Mouse (Mus musculus) limb, embryonic 14.5 days (tissue): ENCODE measurements around the gene Gcg. TPM values are rescaled to one million over a fixed set of nuclear protein-coding genes. Genes with fewer than 3 reads are reported as not detected.

ENCODE experiments used
- ATAC-seq: fragments of 200-750 bp; cut with Nextera tagmentation; 2 replicates; pipeline ENCODE4 v1.8.0; 2017; ENCODE audit warnings: low read depth, moderate number of reproducible peaks, moderate TSS enrichment; ENCODE audit not compliant: low FRiP score
- DNase-seq: peaks from one replicate; pipeline ENCODE4 v3.0.0-alpha.2; 2015; ENCODE audit warnings: low spot score
- H3K27ac ChIP-seq: fragments of 300-500 bp; sonication (generic); replicated peaks from 2 replicates; pipeline ENCODE4 v1.5.1; 2014; ENCODE audit warnings: low read depth, mild to moderate bottlenecking, low read length, moderate library complexity, mixed read lengths
- H3K27me3 ChIP-seq: fragments of 300-500 bp; sonication (generic); 2 replicates; pipeline ENCODE4 v1.6.1; 2014; ENCODE audit warnings: low read length, mixed read lengths; ENCODE audit not compliant: control insufficient read depth, insufficient read depth
- H3K36me3 ChIP-seq: fragments of 300-500 bp; sonication (generic); 2 replicates; pipeline ENCODE4 v1.6.1; 2014; ENCODE audit warnings: mild to moderate bottlenecking, low read length, moderate library complexity, mixed read lengths; ENCODE audit not compliant: control insufficient read depth, insufficient read depth
- H3K4me1 ChIP-seq: fragments of 300-500 bp; sonication (generic); 2 replicates; pipeline ENCODE4 v1.6.1; 2014; ENCODE audit warnings: antibody characterized with exemption, low read length, mixed read lengths; ENCODE audit not compliant: control insufficient read depth, insufficient read depth
- H3K4me2 ChIP-seq: fragments of 300-500 bp; sonication (generic); replicated peaks from 2 replicates; pipeline ENCODE4 v1.6.1; 2014; ENCODE audit warnings: low read depth, mild to moderate bottlenecking, low read length, moderate library complexity; ENCODE audit not compliant: severe bottlenecking
- H3K4me3 ChIP-seq: fragments of 300-500 bp; sonication (generic); replicated peaks from 2 replicates; pipeline ENCODE4 v1.5.1; 2014; ENCODE audit warnings: low read length
- H3K9ac ChIP-seq: fragments of 300-500 bp; sonication (generic); 2 replicates; pipeline ENCODE4 v1.6.1; 2014; ENCODE audit warnings: mild to moderate bottlenecking, low read depth, low read length, moderate library complexity; ENCODE audit not compliant: severe bottlenecking
- H3K9me3 ChIP-seq: fragments of 300-500 bp; sonication (generic); 2 replicates; pipeline ENCODE4 v1.6.1; 2016; ENCODE audit warnings: low read length; ENCODE audit not compliant: control insufficient read depth
- POLR2A ChIP-seq: fragments of 200-500 bp; IDR thresholded peaks from 2 replicates; pipeline ENCODE4 v1.8.0; 2012; ENCODE audit warnings: inconsistent platforms, mild to moderate bottlenecking, moderate library complexity, borderline replicate concordance; ENCODE audit not compliant: insufficient read depth, insufficient read length; ENCODE audit errors: extremely low read depth
- WGBS: fragments of 180-500 bp; shearing (Covaris S2); extraction: QIAGEN DNeasy Blood & Tissue Kit; methylation state at CpG from one replicate; pipeline ENCODE4 v1.1.7; 2014; 5-methylcytosine and 5-hydroxymethylcytosine counted together
- polyA plus RNA-seq, 2 experiments: library from polyadenylated mRNA; depleted of rRNA in 1 of 2; stranded (reverse) in 1 of 2; unstranded in 1 of 2; fragments of >200 nt; fragmentation: Nextera tagmentation in 1 of 2; extraction: Ambion mirVana in 1 of 2; gene quantifications; 2 replicates each; pipeline versions ENCODE4 v1.2.1 to v1.2.3; 2012 to 2014

Gene Gcg
- polyA plus RNA-seq, 2 experiments = 0.15 TPM; not detected in 1

DNA sequence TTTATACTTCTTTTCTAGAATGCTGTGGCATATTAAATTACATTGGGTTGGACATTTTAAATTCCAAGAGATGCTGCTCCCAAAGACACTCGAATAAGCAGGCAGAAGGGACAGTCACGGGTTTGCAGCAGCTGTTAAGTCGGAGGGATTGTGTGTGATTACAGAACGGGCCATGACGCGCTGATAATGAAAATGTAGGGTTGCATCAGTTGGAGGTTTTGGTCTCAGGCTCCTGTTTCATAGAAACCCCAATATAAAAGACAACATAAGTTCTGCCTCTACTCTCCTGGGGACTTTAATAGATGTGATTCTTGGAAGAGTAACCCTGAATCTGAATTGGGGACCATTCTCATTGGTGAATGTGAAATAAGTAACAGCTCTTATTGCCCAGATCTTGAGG is 33.1 kb downstream of the Gcg start:
- no peak for DNase-seq
- ATAC-seq = no peak
- Histone ChIP-seq H3K27ac (no peak overlapping the region), H3K4me1 (no peaks in the 10 kb centered on the region), H3K27me3 (no peaks in the 10 kb centered on the region), H3K4me3 (no peak overlapping the region), H3K9me3 (no peaks in the 10 kb centered on the region), H3K9ac (no peak overlapping the region), H3K4me2 (no peak overlapping the region), H3K36me3 (no peaks in the 10 kb centered on the region)
- TF ChIP-seq POLR2A = no peak
- WGBS = 82% methylated on average over 6 of the region's 6 CpGs

DNA sequence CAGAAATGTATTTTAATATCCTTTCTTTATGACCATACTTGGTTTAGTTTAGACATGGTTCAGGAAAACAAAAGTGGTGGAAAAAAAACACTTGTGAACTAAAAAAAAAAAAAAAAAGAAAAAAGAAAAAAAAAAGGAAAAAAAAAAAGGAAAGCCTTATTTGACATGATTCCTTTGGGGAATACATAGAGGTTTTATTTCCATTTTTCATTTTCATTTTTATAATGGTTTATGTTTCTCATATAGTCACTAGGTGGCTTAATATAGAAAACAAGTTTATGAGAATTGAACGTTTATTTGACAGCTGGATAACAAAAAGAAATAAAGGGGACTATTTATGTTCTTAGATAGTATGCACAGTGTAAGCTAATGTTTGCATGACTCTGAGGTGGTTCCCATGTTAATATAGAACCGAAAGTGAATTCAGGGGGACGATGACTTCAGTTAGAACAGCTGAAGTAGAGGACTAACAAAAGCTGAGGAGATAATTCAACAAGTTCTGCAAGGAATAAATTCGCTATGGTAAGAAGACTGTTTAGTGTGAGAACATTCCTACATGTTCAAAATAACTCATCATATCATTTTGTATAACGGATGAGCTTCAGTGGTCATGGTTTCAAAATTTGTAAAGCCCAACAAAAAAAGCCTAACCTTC is 33.6 kb downstream of the Gcg start:
- no peak overlapping the region for H3K4me3 ChIP-seq
- DNase-seq (no peak), ATAC-seq (no peak)
- H3K9me3 ChIP-seq = no peaks in the 10 kb centered on the region
- H3K4me2 ChIP-seq = no peak overlapping the region
- H3K9ac ChIP-seq = no peak overlapping the region
- H3K27me3 ChIP-seq = no peaks in the 10 kb centered on the region
- no peaks in the 10 kb centered on the region for H3K4me1 ChIP-seq
- WGBS = 79% methylated on average over 5 of the region's 5 CpGs
- no peak overlapping the region for H3K27ac ChIP-seq
- no peak for TF ChIP-seq POLR2A
- no peaks in the 10 kb centered on the region for H3K36me3 ChIP-seq

DNA sequence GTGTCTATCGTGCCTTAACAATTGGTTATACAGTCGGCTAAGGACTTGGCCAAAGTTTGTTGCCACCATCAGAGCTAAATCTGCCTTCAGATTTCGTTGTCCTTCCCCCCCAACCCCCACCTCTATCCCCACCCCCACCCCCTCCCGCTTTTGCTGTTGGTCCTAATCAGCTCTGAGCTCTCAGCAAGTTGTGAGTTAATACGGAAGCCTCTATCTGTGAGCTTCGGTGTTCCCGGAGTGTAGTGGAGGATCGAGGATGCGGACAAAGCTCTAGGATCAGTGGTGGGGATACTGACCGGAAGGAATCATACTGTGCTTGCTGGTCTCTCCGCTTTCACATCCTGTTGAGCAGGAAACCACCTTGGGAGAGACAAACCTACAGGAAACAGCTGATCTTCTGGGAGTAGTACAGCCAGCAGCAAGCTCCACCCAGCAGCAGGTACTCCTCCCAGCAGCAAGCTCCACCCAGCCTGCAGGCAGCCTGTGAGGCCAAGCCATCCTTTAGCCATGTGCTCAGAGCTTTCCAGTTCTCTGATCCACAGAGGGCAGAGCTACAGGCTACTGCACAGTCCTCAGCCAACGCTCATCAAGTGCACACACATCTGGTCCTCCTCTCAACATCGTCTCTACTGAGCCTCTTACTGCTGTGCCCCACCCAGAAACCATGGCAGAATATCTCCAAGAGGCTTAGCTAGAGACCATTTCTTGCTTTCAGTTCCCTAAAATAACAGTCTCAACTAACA is 42.5 kb downstream of the Gcg start:
- no peaks in the 10 kb centered on the region for H3K36me3 ChIP-seq
- no peak overlapping the region for H3K27ac ChIP-seq
- DNase-seq (no peak), ATAC-seq (no peak)
- no peak overlapping the region for H3K4me3 ChIP-seq
- TF ChIP-seq POLR2A = no peak
- no peak overlapping the region for H3K4me2 ChIP-seq
- H3K9ac ChIP-seq = no peak overlapping the region
- H3K9me3 ChIP-seq = no peaks in the 10 kb centered on the region
- H3K4me1 ChIP-seq = 0 out of 2 replicates have a peak, but pooled peaks cover 3% of the 10 kb centered on the region
- WGBS = 62% methylated on average over 13 of the region's 13 CpGs
- no peaks in the 10 kb centered on the region for H3K27me3 ChIP-seq

DNA sequence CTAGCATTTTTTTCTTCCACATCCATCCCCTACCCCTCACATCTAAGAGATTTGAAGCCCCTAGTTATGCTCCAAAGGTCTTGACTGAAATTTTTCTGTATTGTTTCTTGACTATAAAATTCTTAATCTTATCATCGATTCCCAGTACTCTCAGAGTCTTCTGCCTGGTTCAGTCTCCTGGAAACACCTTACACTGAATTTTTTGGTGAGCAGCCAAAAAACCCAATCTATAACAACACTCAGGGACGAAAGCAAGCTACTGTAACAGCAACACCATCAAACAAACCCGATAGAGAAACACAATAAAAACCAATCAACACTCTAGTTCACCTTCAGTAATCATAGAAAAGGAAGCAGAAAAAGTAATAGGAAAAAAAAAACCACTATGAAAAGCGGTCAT is 43.4 kb downstream of the Gcg start:
- ATAC-seq (no peak), DNase-seq (no peak)
- H3K4me1 ChIP-seq = 0 out of 2 replicates have a peak, but pooled peaks cover 3% of the 10 kb centered on the region
- no peak overlapping the region for H3K4me3 ChIP-seq
- no peak for TF ChIP-seq POLR2A
- H3K4me2 ChIP-seq = no peak overlapping the region
- no peaks in the 10 kb centered on the region for H3K27me3 ChIP-seq
- H3K9ac ChIP-seq = no peak overlapping the region
- H3K9me3 ChIP-seq = no peaks in the 10 kb centered on the region
- H3K27ac ChIP-seq = no peak overlapping the region
- 74% methylated on average over 4 of the region's 4 CpGs for WGBS
- H3K36me3 ChIP-seq = no peaks in the 10 kb centered on the region

DNA sequence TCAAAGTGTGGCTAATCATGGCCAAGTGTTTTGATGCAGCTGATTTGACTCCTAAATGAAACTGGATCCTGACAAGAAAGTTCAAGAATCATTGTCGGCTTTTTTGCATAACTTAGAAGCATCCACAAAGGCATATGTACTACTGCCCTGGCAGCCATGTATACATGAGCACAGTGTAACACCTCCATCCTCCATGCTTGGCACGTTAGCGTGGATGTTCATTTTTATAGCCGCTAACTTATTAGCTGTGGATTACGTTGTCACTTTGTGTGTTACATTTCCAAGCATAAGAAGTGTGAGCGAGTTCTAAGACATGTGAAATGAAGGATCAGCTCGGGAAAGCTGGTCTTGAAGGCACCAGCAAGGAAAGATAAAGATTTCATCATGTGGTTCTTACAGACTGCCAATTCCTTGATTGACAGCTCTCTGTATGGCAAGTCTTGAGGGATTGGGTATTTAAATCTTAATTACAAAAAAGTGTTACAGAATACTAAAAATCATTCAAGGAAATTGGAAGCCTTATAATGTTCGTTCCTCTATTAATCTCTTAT is 52.1 kb downstream of the Gcg start:
- no peaks in the 10 kb centered on the region for H3K27me3 ChIP-seq
- DNase-seq (no peak), ATAC-seq (no peak)
- no peak overlapping the region for H3K9ac ChIP-seq
- H3K4me2 ChIP-seq = no peak overlapping the region
- no peak overlapping the region for H3K27ac ChIP-seq
- no peaks in the 10 kb centered on the region for H3K4me1 ChIP-seq
- H3K9me3 ChIP-seq = no peaks in the 10 kb centered on the region
- H3K36me3 ChIP-seq = no peaks in the 10 kb centered on the region
- no peak overlapping the region for H3K4me3 ChIP-seq
- TF ChIP-seq POLR2A = no peak
- 84% methylated on average over 8 of the region's 8 CpGs for WGBS
